Mouse (Mus musculus) hindbrain, embryonic 13.5 days (tissue): ENCODE measurements around the gene 1700067P10Rik. TPM values are rescaled to one million over a fixed set of nuclear protein-coding genes. Genes with fewer than 3 reads are reported as not detected.

ENCODE experiments used
- ATAC-seq: fragments of 200-750 bp; cut with Nextera tagmentation; 2 replicates; pipeline ENCODE4 v1.8.0; 2017; ENCODE audit warnings: moderate TSS enrichment; ENCODE audit not compliant: low FRiP score
- H3K27ac ChIP-seq: fragments of 300-500 bp; sonication (generic); 2 replicates; pipeline ENCODE4 v1.5.1; 2015; ENCODE audit warnings: inconsistent platforms, mild to moderate bottlenecking, moderate library complexity
- H3K27me3 ChIP-seq: fragments of 300-500 bp; sonication (generic); 2 replicates; pipeline ENCODE4 v1.6.1; 2015; ENCODE audit warnings: mild to moderate bottlenecking, inconsistent platforms
- H3K36me3 ChIP-seq: fragments of 300-500 bp; sonication (generic); 2 replicates; pipeline ENCODE4 v1.6.1; 2015; ENCODE audit warnings: mild to moderate bottlenecking, inconsistent platforms
- H3K4me1 ChIP-seq: fragments of 300-500 bp; sonication (generic); replicated peaks from 2 replicates; pipeline ENCODE4 v1.6.1; 2015; ENCODE audit warnings: inconsistent platforms
- H3K4me2 ChIP-seq: fragments of 300-500 bp; sonication (generic); 2 replicates; pipeline ENCODE4 v1.6.1; 2015; ENCODE audit warnings: inconsistent platforms, mild to moderate bottlenecking, moderate library complexity
- H3K4me3 ChIP-seq: fragments of 300-500 bp; sonication (generic); 2 replicates; pipeline ENCODE4 v1.5.1; 2015; ENCODE audit warnings: mild to moderate bottlenecking, inconsistent platforms
- H3K9ac ChIP-seq: fragments of 300-500 bp; sonication (generic); 2 replicates; pipeline ENCODE4 v1.6.1; 2015; ENCODE audit warnings: mild to moderate bottlenecking, inconsistent platforms
- H3K9me3 ChIP-seq: fragments of 300-500 bp; sonication (generic); 2 replicates; pipeline ENCODE4 v1.6.1; 2016; ENCODE audit warnings: inconsistent platforms
- WGBS: fragments of 180-500 bp; shearing (Covaris S2); methylation state at CpG from one replicate; pipeline ENCODE4 v1.1.7; 2015; 5-methylcytosine and 5-hydroxymethylcytosine counted together
- polyA plus RNA-seq: library from polyadenylated mRNA; unstranded; fragments of >200 nt; fragmentation: Nextera tagmentation; extraction: Ambion mirVana; gene quantifications from 2 replicates; pipeline ENCODE4 v1.2.1, GENCODE M21; 2015

The 1700067P10Rik gene
- polyA plus RNA-seq, 1 experiment from 2014 or later: 0.21 TPM

DNA sequence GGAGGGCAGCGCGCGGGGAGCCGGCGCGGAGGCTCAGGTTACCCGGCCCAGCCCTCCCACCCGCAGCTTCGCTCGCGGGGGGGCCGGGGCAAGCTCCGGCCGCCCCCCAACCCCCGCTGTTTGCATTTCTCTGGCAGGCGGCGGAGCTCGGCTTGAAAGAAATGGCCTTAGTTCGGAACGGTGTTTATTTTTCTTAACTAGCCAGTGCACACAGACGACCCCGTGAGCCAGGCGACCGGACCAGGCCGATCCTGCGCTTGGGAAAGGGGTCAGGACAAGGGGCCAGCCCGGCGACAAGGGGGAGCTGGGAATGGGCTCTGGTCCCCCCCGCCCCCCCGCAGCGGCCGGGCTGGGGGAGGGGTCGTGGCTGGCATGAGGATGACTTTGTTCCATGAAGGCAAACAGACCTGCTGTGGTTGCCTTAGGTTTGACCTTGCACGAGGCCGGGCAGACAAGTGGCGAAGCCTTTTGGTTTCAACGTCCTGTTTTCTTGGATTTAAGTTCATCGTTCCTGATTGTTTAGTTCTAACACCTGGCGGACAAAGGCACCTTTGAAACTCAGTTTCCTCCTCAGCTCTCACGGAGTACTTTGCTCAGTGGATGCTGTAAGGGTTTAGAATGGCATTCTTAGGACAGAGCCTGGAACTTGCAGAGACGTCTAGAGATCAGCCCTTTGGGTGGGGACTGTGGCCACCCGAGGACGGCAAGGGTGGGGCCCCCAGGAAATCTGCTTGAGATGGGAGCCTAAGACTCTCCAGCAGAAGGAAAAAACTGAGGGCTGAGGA, 8.8 kb downstream of the 1700067P10Rik start:
- H3K4me1 ChIP-seq: peaks cover 47% of the 10 kb centered on the region
- H3K4me3 ChIP-seq: peak overlapping the region; percentile 23
- no peak for ATAC-seq
- no peak overlapping the region for H3K27ac ChIP-seq
- H3K36me3 ChIP-seq: no peaks in the 10 kb centered on the region
- H3K9ac ChIP-seq: peak overlapping the region; percentile 51; the same call in 1 of the 2 replicates
- WGBS: under 1% methylated on average over 38 of the region's 43 CpGs
- H3K27me3 ChIP-seq: peaks cover 80% of the 10 kb centered on the region
- peak overlapping the region; percentile 51 for H3K4me2 ChIP-seq
- 0 out of 2 replicates have a peak, but pooled peaks cover 3% of the 10 kb centered on the region for H3K9me3 ChIP-seq

DNA sequence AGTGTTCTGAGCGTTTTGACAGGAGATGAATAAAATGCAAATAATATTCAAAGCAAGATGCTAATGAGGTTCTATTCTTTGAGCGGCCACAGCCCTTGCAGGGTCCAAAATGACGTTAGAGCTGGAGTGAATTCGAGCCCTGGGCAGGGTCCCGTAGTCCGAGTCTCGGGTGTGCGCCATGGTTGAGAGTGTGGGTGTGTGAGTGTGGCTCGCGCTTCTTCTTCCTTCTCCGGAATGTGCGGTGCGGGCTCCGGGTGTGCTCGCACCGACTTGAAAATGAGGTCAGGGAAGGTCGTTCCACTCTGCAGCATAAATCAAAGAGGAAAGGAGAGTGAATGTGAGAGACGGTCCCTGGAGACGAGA, 9.4 kb downstream of the 1700067P10Rik start:
- Histone ChIP-seq H3K9ac (no peak overlapping the region), H3K4me1 (peaks cover 47% of the 10 kb centered on the region), H3K4me3 (no peak overlapping the region), H3K9me3 (0 out of 2 replicates have a peak, but pooled peaks cover 2% of the 10 kb centered on the region), H3K4me2 (peak overlapping the region; percentile 51), H3K36me3 (no peaks in the 10 kb centered on the region), H3K27ac (no peak overlapping the region), H3K27me3 (peaks cover 74% of the 10 kb centered on the region)
- ATAC-seq: no peak
- WGBS: under 1% methylated on average over 19 of the region's 19 CpGs

DNA sequence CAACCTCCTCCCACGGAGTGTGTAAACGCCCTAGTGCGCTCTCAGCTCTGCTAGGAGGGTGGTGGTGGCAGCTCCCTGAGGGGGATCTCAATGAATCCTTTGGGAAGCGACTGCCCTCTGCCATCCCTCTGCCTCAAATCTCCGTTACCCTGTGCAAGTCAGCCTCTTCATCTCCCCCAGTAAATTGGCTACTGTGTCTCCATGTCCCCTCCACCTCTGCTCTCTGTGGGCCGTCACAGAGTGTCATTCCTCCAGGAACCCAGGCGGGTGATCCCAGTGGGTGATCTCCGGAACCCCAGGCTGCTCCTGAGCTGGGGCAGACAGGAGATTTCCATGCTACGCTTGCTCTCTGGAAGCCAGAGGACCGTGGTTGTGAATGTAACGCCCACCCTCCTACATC, 10.2 kb downstream of the 1700067P10Rik start:
- ATAC-seq: no peak
- Histone ChIP-seq H3K36me3 (no peaks in the 10 kb centered on the region), H3K4me2 (no peak overlapping the region), H3K4me3 (no peak overlapping the region), H3K9ac (no peak overlapping the region), H3K4me1 (peaks cover 47% of the 10 kb centered on the region), H3K9me3 (no peaks in the 10 kb centered on the region), H3K27me3 (peaks cover 66% of the 10 kb centered on the region), H3K27ac (no peak overlapping the region)
- WGBS: 6% methylated on average over 11 of the region's 11 CpGs

DNA sequence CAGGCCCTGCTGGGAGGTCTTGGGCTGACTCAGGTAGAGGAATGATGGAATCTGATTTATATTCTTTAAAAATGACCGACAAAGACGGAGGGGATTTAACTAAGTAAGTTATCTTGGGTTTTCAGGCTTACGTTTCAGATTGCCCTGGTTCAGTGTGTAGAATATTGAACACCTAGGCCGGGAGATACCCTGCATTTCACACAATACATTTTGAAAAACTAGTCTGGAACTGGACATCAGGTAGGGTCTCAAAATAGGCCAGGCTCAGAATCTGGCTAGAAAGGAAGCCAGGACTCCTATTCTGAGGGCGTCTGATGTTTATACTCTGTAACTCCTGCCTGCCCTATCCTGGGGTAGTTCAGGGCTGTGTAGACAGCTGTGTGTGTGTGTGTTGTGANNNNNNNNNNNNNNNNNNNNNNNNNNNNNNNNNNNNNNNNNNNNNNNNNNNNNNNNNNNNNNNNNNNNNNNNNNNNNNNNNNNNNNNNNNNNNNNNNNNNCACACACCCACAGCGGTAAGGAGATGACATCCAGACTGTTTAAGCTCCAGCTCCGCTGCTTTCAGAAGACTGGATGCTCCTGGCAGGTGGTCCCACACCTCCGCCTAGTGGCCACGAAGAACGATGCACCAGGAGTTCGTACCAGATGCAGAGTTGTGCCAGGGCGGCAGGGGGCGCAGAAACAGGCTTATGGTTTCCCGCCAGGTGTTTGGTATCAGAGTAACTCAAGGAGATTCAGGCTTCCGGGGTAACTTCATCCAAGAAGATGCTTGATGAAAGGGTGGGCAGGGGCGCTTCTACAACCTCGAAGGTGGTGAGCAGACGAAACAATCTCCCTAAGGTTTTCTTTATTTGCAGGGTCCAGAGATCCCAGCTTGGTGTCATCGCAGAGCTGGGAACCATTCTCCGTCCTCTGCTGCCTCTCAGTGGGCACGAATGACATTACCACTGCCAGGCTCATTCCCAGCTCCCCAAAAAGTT, 11.6 kb downstream of the 1700067P10Rik start:
- Histone ChIP-seq H3K4me1 (peaks cover 39% of the 10 kb centered on the region), H3K4me3 (peak overlapping the region; percentile 21), H3K27ac (no peak overlapping the region), H3K9me3 (no peaks in the 10 kb centered on the region), H3K4me2 (peak overlapping the region; percentile 32; the same call in 1 of the 2 replicates), H3K9ac (no peak overlapping the region), H3K36me3 (no peaks in the 10 kb centered on the region), H3K27me3 (peaks cover 52% of the 10 kb centered on the region)
- ATAC-seq: peak; percentile 76
- WGBS: 13% methylated on average over 20 of the region's 21 CpGs

DNA sequence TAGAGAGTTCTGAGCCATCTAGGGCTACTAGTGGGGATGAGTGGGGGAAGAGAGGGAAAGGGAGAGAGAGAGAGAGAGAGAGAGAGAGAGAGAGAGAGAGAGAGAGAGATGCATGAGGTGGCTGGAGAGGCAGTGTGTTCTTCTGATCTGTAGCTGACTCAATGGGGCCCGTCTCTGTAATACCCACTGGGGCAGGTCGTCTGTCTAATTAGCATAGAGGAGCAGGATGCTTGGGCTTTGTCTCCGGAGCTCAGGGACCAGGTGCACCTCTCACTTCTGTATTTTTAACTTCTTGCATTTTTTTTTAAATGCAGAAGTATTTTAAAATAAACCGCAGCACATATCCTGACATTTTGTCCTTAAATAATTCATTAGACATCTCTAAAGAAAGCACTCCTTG, 18.2 kb downstream of the 1700067P10Rik start:
- ATAC-seq: no peak
- Histone ChIP-seq H3K27me3 (no peaks in the 10 kb centered on the region), H3K36me3 (no peaks in the 10 kb centered on the region), H3K27ac (no peak overlapping the region), H3K4me2 (no peak overlapping the region), H3K4me3 (no peak overlapping the region), H3K4me1 (no peaks in the 10 kb centered on the region), H3K9ac (no peak overlapping the region), H3K9me3 (no peaks in the 10 kb centered on the region)
- WGBS: 40% methylated on average over 4 of the region's 4 CpGs

DNA sequence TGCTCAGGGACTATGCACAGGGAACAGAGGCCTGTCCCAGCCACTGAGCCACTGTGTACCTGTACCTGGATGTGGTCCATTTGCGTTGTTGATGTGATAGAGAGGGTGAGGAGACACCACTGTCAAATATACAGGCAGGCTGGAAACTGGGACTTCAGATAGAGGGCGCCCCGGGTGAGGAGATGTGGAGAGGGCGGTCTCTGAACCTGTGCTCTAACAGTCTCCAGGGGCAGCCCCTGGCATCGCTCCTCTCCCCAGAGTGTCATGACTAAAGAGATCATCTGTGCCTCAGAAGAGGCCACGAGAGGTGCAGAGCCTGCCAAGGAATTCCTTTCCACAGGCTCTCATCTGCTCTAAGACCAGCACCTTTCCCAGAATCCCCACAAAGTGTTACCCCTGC, 18.7 kb downstream of the 1700067P10Rik start:
- Histone ChIP-seq H3K27ac (no peak overlapping the region), H3K4me2 (no peak overlapping the region), H3K36me3 (no peaks in the 10 kb centered on the region), H3K27me3 (no peaks in the 10 kb centered on the region), H3K4me3 (no peak overlapping the region), H3K9ac (no peak overlapping the region), H3K9me3 (no peaks in the 10 kb centered on the region), H3K4me1 (no peaks in the 10 kb centered on the region)
- no peak for ATAC-seq
- 51% methylated on average over 6 of the region's 6 CpGs for WGBS

DNA sequence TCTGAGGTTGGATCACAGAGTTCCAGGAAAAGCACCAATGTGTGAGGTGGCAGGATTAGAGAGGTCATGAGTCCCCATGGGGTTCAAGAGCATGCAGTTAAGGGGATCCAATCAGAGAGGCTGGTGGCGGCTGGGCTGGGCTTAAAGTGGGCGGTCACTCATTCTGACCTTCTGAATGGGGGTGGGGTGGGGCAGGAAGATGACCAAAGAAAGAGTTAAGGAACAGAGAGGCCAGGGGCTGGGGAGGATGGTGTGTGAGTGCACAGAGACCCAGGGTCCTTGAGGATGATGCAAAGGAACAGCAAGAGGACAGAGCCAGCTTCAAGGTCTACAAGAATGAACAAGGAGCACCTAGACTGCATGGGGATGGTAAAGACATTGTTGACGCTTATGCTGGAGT, 19.4 kb downstream of the 1700067P10Rik start:
- H3K27ac ChIP-seq: no peak overlapping the region
- no peak for ATAC-seq
- no peaks in the 10 kb centered on the region for H3K36me3 ChIP-seq
- H3K4me3 ChIP-seq: no peak overlapping the region
- H3K4me1 ChIP-seq: no peaks in the 10 kb centered on the region
- no peak overlapping the region for H3K4me2 ChIP-seq
- 66% methylated on average over 3 of the region's 3 CpGs for WGBS
- H3K9me3 ChIP-seq: peaks cover 1% of the 10 kb centered on the region; the same call in 1 of the 2 replicates
- H3K9ac ChIP-seq: no peak overlapping the region
- H3K27me3 ChIP-seq: no peaks in the 10 kb centered on the region

DNA sequence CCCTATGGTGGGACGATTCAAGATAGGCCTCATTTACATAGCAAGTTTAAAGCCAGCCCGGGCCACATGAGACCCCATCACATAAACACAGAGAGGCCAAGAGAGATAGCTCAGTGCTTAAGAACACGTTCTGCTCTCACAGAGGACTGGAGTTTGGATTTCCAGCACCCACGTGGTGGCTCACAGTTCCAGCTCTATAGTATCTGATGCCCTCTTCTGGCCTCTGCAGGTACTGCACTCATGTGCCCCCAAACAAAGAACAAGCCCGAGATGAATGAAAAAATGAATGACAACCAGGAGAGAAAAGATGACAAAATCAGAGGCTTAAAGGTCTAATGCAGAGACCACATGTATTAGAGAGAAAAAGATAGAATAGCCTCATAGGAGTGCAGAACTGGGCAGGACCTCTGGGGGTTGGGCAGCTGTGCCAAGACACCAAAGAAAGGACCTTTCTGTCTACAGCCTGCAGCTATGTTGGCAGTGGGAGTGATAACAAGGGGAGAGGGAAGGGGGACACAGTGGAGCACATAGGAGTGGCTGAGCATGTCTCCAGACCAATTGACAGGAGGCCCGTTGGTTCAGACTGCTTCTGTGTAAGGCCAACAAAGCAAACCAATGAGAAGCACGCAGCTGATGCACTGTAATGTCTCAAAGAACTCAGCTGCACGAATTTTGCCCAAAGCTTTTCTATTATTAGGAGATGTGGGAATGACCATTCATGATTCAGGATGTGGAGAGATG, 21.6 kb downstream of the 1700067P10Rik start:
- Histone ChIP-seq H3K9ac (no peak overlapping the region), H3K4me3 (no peak overlapping the region), H3K27ac (no peak overlapping the region), H3K4me1 (no peaks in the 10 kb centered on the region), H3K36me3 (no peaks in the 10 kb centered on the region), H3K9me3 (peaks cover 5% of the 10 kb centered on the region), H3K27me3 (no peaks in the 10 kb centered on the region), H3K4me2 (no peak overlapping the region)
- WGBS: 48% methylated on average over 8 of the region's 8 CpGs
- ATAC-seq: no peak

DNA sequence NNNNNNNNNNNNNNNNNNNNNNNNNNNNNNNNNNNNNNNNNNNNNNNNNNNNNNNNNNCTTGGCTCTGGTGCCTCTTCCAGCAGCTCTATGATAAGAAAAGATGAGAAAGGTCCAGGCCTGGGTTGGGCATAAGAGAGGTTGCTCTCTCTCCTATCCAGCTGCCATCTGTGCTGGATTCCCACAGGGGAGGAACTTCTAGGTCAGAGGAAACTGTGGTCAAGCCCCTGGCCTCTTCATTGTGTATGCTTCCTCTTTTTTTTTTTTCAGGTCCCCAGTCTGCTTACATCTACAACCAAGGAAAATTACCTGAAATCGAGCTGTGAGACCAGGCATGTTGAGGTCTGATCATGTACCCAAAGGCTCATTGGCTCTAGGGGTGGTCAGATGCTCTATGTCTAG, 29.5 kb downstream of the 1700067P10Rik start:
- Histone ChIP-seq H3K27ac (no peak overlapping the region), H3K9ac (no peak overlapping the region), H3K36me3 (no peaks in the 10 kb centered on the region), H3K4me3 (no peak overlapping the region), H3K27me3 (no peaks in the 10 kb centered on the region), H3K9me3 (peaks cover 10% of the 10 kb centered on the region), H3K4me2 (no peak overlapping the region), H3K4me1 (no peaks in the 10 kb centered on the region)
- 70% methylated on average over 1 of the region's 1 CpGs for WGBS
- ATAC-seq: no peak

DNA sequence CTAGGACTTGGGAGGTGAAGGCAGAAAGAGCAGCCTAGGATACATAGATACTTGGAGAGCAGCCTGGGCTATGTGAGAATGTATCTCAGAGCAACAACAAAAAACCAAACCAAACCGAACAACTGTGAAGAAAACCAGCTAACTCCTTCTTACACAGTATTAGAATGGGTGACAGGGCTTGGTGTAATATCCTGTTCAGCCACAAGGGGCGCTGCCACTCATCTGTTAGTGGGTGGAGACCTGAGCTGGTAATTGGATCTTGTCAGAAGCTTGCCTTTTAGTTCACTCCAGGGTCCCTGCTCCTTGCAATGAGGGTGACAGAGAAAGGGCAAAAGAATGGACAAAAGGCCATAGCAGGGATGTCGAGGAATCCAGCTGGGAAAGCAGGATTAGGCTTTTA, 30.5 kb downstream of the 1700067P10Rik start:
- WGBS: 26% methylated on average over 3 of the region's 3 CpGs
- no peak for ATAC-seq
- no peaks in the 10 kb centered on the region for H3K27me3 ChIP-seq

DNA sequence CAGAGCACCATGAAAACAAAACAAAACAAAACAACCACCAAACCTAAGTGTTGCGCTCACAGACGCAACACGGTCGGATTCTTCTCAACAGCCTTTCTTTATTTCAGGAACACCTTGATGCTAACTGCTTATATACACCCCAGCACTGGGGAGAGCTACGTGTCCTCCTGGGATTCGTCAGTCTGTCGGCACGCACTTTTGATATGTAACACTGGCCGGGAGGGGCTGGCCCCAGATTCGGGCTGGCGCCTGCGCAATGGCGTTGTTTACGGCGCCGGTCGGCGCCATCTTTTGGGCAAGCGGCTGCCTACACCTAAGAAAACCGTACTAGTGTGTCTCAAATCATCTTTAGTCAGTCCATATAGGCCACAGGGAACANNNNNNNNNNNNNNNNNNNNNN, 31.3 kb downstream of the 1700067P10Rik start:
- H3K27me3 ChIP-seq: no peaks in the 10 kb centered on the region
- no peaks in the 10 kb centered on the region for H3K4me1 ChIP-seq
- H3K4me2 ChIP-seq: no peak overlapping the region
- ATAC-seq: no peak
- no peak overlapping the region for H3K9ac ChIP-seq
- H3K9me3 ChIP-seq: peaks cover 6% of the 10 kb centered on the region; the same call in 1 of the 2 replicates
- WGBS: 93% methylated on average over 20 of the region's 20 CpGs
- H3K4me3 ChIP-seq: no peak overlapping the region
- H3K27ac ChIP-seq: no peak overlapping the region
- no peaks in the 10 kb centered on the region for H3K36me3 ChIP-seq

More for the DNA sequence above, 30.5 kb downstream of the 1700067P10Rik start:
- Histone ChIP-seq H3K9ac (no peak overlapping the region), H3K9me3 (peaks cover 6% of the 10 kb centered on the region; the same call in 1 of the 2 replicates), H3K4me2 (no peak overlapping the region), H3K4me1 (no peaks in the 10 kb centered on the region), H3K4me3 (no peak overlapping the region), H3K36me3 (no peaks in the 10 kb centered on the region), H3K27ac (no peak overlapping the region)

DNA sequence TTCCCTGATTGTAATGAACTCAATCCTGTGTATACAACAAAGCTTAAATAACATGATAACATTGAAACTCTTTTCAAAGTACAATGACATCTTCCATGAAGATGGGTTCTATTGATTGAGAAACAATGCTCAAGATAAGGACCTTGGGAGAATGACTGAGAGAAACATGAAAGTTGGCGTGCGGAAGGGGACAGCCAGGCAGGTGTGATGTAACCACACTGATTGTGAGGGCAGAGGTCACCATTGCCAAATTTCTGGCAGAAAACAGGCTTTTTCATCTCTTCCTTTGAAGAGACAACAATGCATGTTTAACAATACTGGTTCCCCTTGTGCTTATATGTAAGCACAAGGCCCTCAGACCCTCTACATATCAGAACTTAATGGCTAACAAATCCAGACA, 43.7 kb downstream of the 1700067P10Rik start:
- WGBS: 90% methylated on average over 2 of the region's 2 CpGs
- Histone ChIP-seq H3K4me3 (no peak overlapping the region), H3K9me3 (no peaks in the 10 kb centered on the region), H3K27me3 (no peaks in the 10 kb centered on the region), H3K27ac (no peak overlapping the region), H3K9ac (no peak overlapping the region), H3K36me3 (no peaks in the 10 kb centered on the region), H3K4me1 (no peaks in the 10 kb centered on the region), H3K4me2 (no peak overlapping the region)
- ATAC-seq: no peak
